Mouse (Mus musculus) CH12.LX (cell line): ENCODE measurements at regions not wholly inside any gene's neighbourhood (a gene's known extent, or its start where the extent isn't known, plus 50 kb on each side); places are given as distances from the start of the nearest gene placed in this dataset.
A peak's percentile ranks its signal among the peaks of the same experiment; 100 is the strongest.

Experiments
- DNase-seq: peaks from one replicate; pipeline ENCODE4 v3.0.0-alpha.2; 2013; ENCODE audit errors: extremely low read depth
- H3K27ac ChIP-seq: 2 replicates; pipeline ENCODE4 v1.5.1; 2012; ENCODE audit warnings: low read depth, mild to moderate bottlenecking, control low read depth, moderate library complexity; ENCODE audit not compliant: insufficient read depth
- H3K27me3 ChIP-seq: replicated peaks from 2 replicates; pipeline ENCODE3; 2012; ENCODE audit warnings: inconsistent platforms
- H3K36me3 ChIP-seq, 2 experiments: replicated peaks in 1 of 2; 2 replicates each; pipeline versions ENCODE3 to v1.6.1; 2012; ENCODE audit warnings: inconsistent platforms in 1 of 2, low read length in 1 of 2, mild to moderate bottlenecking in 1 of 2, mixed read lengths in 1 of 2, moderate library complexity in 1 of 2; ENCODE audit not compliant: control insufficient read depth in 1 of 2, insufficient read depth in 1 of 2
- H3K4me1 ChIP-seq, 2 experiments: 2 replicates each; pipeline ENCODE4 v1.6.1; 2012; ENCODE audit warnings: inconsistent platforms in 1 of 2, moderate library complexity in 1 of 2; ENCODE audit not compliant: insufficient read depth in 2 of 2, control insufficient read depth in 1 of 2
- H3K4me2 ChIP-seq: 2 replicates; pipeline ENCODE4 v1.6.1; 2012; ENCODE audit warnings: low read depth, mild to moderate bottlenecking, control low read depth; ENCODE audit not compliant: poor library complexity, insufficient read depth, severe bottlenecking
- H3K4me3 ChIP-seq, 3 experiments: fragments of 150-350 bp in 1 of 3; sonication (generic) in 1 of 3; replicated peaks in 1 of 3; 2 replicates each; pipeline versions ENCODE3 to v1.5.1; 2011 to 2012; ENCODE audit warnings: low read depth in 2 of 3, low read length in 2 of 3, mild to moderate bottlenecking in 2 of 3, moderate library complexity in 2 of 3, control low read depth in 1 of 3, improper control_type of control experiment in 1 of 3, inconsistent platforms in 1 of 3, mixed read lengths in 1 of 3; ENCODE audit not compliant: poor library complexity in 1 of 3
- H3K79me2 ChIP-seq: replicated peaks from 2 replicates; pipeline ENCODE4 v1.6.1; 2012; ENCODE audit warnings: mild to moderate bottlenecking, moderate library complexity; ENCODE audit not compliant: control insufficient read depth, poor library complexity, insufficient read depth, severe bottlenecking; ENCODE audit errors: extremely low read depth
- H3K9ac ChIP-seq: 2 replicates; pipeline ENCODE4 v1.6.1; 2012; ENCODE audit warnings: low read depth, mild to moderate bottlenecking, control low read depth, moderate library complexity; ENCODE audit not compliant: insufficient read depth
- H3K9me3 ChIP-seq: replicated peaks from 2 replicates; pipeline ENCODE3; 2012; ENCODE audit warnings: low read length, inconsistent platforms, mixed read lengths
- BHLHE40 ChIP-seq: IDR thresholded peaks from 2 replicates; pipeline ENCODE4 v1.6.1; 2011; ENCODE audit warnings: mild to moderate bottlenecking, low read depth, low read length, improper control_type of control experiment
- CHD1 ChIP-seq: IDR thresholded peaks from 2 replicates; pipeline ENCODE4 v1.6.1; 2012; ENCODE audit warnings: low read depth, low read length, improper control_type of control experiment, inconsistent platforms
- CHD2 ChIP-seq: IDR thresholded peaks from 2 replicates; pipeline ENCODE4 v1.6.1; 2011; ENCODE audit warnings: low read length, improper control_type of control experiment
- EP300 ChIP-seq: IDR thresholded peaks from 2 replicates; pipeline ENCODE4 v1.6.1; 2011; ENCODE audit warnings: low read length, improper control_type of control experiment
- ETS1 ChIP-seq: conservative IDR thresholded peaks from 2 replicates; pipeline ENCODE4 v1.6.1; 2012; ENCODE audit warnings: low read depth, mild to moderate bottlenecking, inconsistent platforms, low read length, improper control_type of control experiment, moderate library complexity
- GABPA ChIP-seq: IDR thresholded peaks from 2 replicates; pipeline ENCODE4 v1.6.1; 2012; ENCODE audit warnings: low read depth, low read length, improper control_type of control experiment, inconsistent platforms; ENCODE audit not compliant: insufficient replicate concordance
- HCFC1 ChIP-seq: IDR thresholded peaks from 2 replicates; pipeline ENCODE4 v1.6.1; 2012; ENCODE audit warnings: low read depth, mild to moderate bottlenecking, inconsistent platforms, low read length, improper control_type of control experiment
- JUN ChIP-seq: IDR thresholded peaks from 2 replicates; pipeline ENCODE4 v1.6.1; 2011; ENCODE audit warnings: low read depth, mild to moderate bottlenecking, low read length, improper control_type of control experiment, moderate library complexity; ENCODE audit not compliant: insufficient read depth
- KAT2A ChIP-seq: IDR thresholded peaks from 2 replicates; pipeline ENCODE4 v1.6.1; 2012; ENCODE audit warnings: low read length, improper control_type of control experiment, inconsistent platforms; ENCODE audit not compliant: insufficient replicate concordance
- MYC ChIP-seq: IDR thresholded peaks from 2 replicates; pipeline ENCODE4 v1.6.1; 2011; ENCODE audit warnings: low read depth, mild to moderate bottlenecking, improper control_type of control experiment, low read length
- PAX5 ChIP-seq: IDR thresholded peaks from 2 replicates; pipeline ENCODE4 v1.6.1; 2012; ENCODE audit warnings: low read length, inconsistent platforms, mixed read lengths
- POLR2A ChIP-seq: IDR thresholded peaks from 2 replicates; pipeline ENCODE4 v1.6.1; 2011; ENCODE audit warnings: low read depth, mild to moderate bottlenecking, improper control_type of control experiment, low read length
- POLR2AphosphoS2 ChIP-seq: IDR thresholded peaks from 2 replicates; pipeline ENCODE4 v1.6.1; 2011; ENCODE audit warnings: low read depth, low read length, improper control_type of control experiment
- RAD21 ChIP-seq: IDR thresholded peaks from 2 replicates; pipeline ENCODE4 v1.6.1; 2011; ENCODE audit warnings: low read depth, mild to moderate bottlenecking, low read length, improper control_type of control experiment, moderate library complexity
- SIN3A ChIP-seq: IDR thresholded peaks from 2 replicates; pipeline ENCODE4 v1.6.1; 2012; ENCODE audit warnings: low read length, improper control_type of control experiment, inconsistent platforms
- TBP ChIP-seq: conservative IDR thresholded peaks from 2 replicates; pipeline ENCODE4 v1.6.1; 2011; ENCODE audit warnings: low read depth, low read length, improper control_type of control experiment
- USF1 ChIP-seq: IDR thresholded peaks from 2 replicates; pipeline ENCODE4 v1.6.1; 2014; ENCODE audit warnings: low read depth, mild to moderate bottlenecking, inconsistent platforms, low read length, improper control_type of control experiment
- ZMIZ1 ChIP-seq: IDR thresholded peaks from 2 replicates; pipeline ENCODE4 v1.6.1; 2012; ENCODE audit warnings: low read depth, mild to moderate bottlenecking, inconsistent platforms, low read length, improper control_type of control experiment
- ZNF384 ChIP-seq: IDR thresholded peaks from 2 replicates; pipeline ENCODE4 v1.6.1; 2012; ENCODE audit warnings: low read depth, low read length, improper control_type of control experiment, inconsistent platforms
- dilution Hi-C: fragments of 300-500 bp; cut with MboI; formaldehyde crosslinking; loops from 2 replicates; pipeline ENCODE4 v1.14.3; 2020; ENCODE audit warnings: low sequenced_read_pairs; ENCODE audit not compliant: extremely low pct_unique_long_range_greater_than_20kb, extremely low pct_ligation_motif_present
- in situ Hi-C: fragments of 300-500 bp; cut with MboI; formaldehyde crosslinking; loops from 3 replicates; pipeline ENCODE4 v1.14.3; 2019; ENCODE audit warnings: low sequenced_read_pairs, low pct_ligation_motif_present, low pct_unique_long_range_greater_than_20kb, mixed read lengths

DNA sequence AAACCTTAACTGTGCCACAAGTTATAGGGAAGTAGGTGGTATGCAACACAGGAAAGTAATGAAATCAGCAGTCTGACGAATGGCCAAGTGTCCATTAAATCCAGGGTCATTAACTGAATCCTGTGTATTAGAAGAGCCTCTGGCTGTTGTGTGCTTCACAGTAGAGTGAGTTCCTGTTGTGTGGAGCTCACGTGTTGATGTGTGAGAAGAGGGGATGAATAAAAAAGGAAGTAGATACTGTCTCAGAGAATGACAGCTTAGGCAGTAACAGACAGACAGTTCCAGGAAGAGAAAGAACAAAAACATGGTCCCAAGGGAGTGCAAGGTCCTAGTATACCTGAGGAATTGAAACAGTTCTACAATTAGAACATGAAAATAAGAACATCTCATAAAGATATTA is 463.1 kb upstream of the Zfp462 start:
- in situ Hi-C loops (no loop called here), dilution Hi-C loops (no loop called here)
- Histone ChIP-seq H3K27ac (no peak overlapping the region), H3K36me3 (no peaks in the 10 kb centered on the region), H3K4me1 (peaks cover 0 to 5% of the 10 kb centered on the region in 2 experiments; a peak in 1 of 4 replicates), H3K9me3 (peaks cover 4% of the 10 kb centered on the region), H3K9ac (no peak overlapping the region), H3K79me2 (no peaks in the 10 kb centered on the region), H3K4me3 (no peak overlapping the region), H3K27me3 (no peaks in the 10 kb centered on the region), H3K4me2 (no peak overlapping the region)
- peak; percentile 47 for DNase-seq
- TF ChIP-seq BHLHE40 (peak; percentile 46; the same call in 1 of the 2 replicates), USF1 (no peak), MYC (no peak)

DNA sequence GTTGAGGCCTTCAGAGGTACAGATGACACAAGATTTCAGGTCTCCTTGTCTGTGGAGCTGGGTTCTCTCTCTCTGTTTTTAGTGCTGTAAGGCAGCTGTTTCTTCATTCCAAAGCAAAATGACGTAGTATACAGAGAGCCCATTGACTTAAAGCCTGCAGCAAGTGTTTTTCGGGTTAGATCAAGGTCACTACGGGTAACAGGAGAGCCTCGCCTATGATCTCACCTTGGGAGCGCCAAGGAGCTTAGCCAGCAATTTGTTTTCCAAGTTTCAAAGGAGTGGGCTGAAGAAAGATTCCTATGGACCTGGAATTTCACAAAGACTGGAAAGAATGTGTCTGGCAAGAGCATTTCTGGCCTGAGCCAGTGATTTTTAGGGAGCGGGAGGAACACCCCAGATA is 451.8 kb upstream of the Zfp462 start:
- Histone ChIP-seq H3K9ac (no peak overlapping the region), H3K4me2 (no peak overlapping the region), H3K27me3 (no peaks in the 10 kb centered on the region), H3K9me3 (peaks cover 8% of the 10 kb centered on the region), H3K79me2 (no peaks in the 10 kb centered on the region), H3K27ac (no peak overlapping the region), H3K36me3 (no peaks in the 10 kb centered on the region), H3K4me3 (no peak overlapping the region), H3K4me1 (no peaks in the 10 kb centered on the region)
- DNase-seq: no peak
- dilution Hi-C loops: no loop called here
- in situ Hi-C loops: no loop called here
- TF ChIP-seq MYC (no peak), SIN3A (no peak), POLR2AphosphoS2 (no peak), ETS1 (no peak), TBP (no peak), CHD2 (no peak), HCFC1 (no peak), PAX5 (no peak), EP300 (no peak), GABPA (no peak), KAT2A (no peak), ZMIZ1 (no peak), RAD21 (no peak), POLR2A (no peak), JUN (no peak), ZNF384 (no peak), CHD1 (no peak)
